In genomic region chr6:100608429-100608828, GRCm38 (mm10) we compare ENCODE assay signal across 8 mouse cellular contexts.
DNase-seq lines count a peak whose midpoint lies in the region; TF ChIP-seq lines count a peak whose summit lies in the region.
"Had no signal": no experiment of that assay in that cellular context is flagged by ENCODE, and none has a peak within 500 bp of the region (broad histone marks: within the 10 kb centered on the region; RNA-seq: fewer than 3 reads in every experiment).

No protein-coding gene starts in this region.

- H3K27ac ChIP-seq in left cerebral cortex, adult 2 months, result no peak overlapping the region
- H3K27ac ChIP-seq in ES-E14 (ENCODE audit: insufficient read depth, low read depth, low read length, poor library complexity, severe bottlenecking), result no peak overlapping the region
- H3K27ac ChIP-seq: embryonic facial prominence, embryonic 13.5 days had no signal

- no peaks in the 10 kb centered on the region for H3K9me3 ChIP-seq in ES-E14 (ENCODE audit: control insufficient read depth, insufficient read depth, low read depth, low read length)
- H3K9me3 ChIP-seq: embryonic facial prominence, embryonic 13.5 days had no signal

- no peak overlapping the region for H3K4me3 ChIP-seq in left cerebral cortex, adult 2 months
- no peak overlapping the region for H3K4me3 ChIP-seq in ES-E14 (ENCODE audit: insufficient read depth in 1 of 2, low read depth in 1 of 2, low read length in 2 of 2, poor library complexity in 1 of 2, severe bottlenecking in 1 of 2)
- H3K4me3 ChIP-seq: embryonic facial prominence, embryonic 13.5 days had no signal

- DNase-seq in left cerebral cortex, adult 2 months (ENCODE audit: extremely low spot score in 1 of 2, low spot score in 2 of 2), result no peak
- DNase-seq in left cerebral cortex, postnatal 36 days (ENCODE audit: low spot score in 2 of 2), result no peak
- DNase-seq in ES-E14 (ENCODE audit: low read depth, low spot score), result peak; percentile 55
- no peak for DNase-seq in brain, embryonic 14.5 days (ENCODE audit: low read depth)
- DNase-seq in mesoderm, embryonic 11.5 days (ENCODE audit: low read depth, low spot score), result peak; percentile 34
- DNase-seq in testis, postnatal 14 days (ENCODE audit: low spot score), result no peak
- DNase-seq in gastrocnemius, adult 8-10 months (ENCODE audit: low spot score in 2 of 2), result no peak

- in situ Hi-C loops in ES-E14 (cut with MboI; ENCODE audit: low sequenced_read_pairs in 2 of 2, unreplicated experiment in 2 of 2), result no loop called here

- no peak overlapping the region for H3K9ac ChIP-seq in ES-E14 (ENCODE audit: insufficient read depth, low read depth, low read length, poor library complexity, severe bottlenecking)
- H3K9ac ChIP-seq: embryonic facial prominence, embryonic 13.5 days had no signal

- peak; percentile 51 for TF ChIP-seq CTCF in left cerebral cortex, adult 2 months (IDR thresholded peaks at IDR 0.05)
- peak; percentile 22; the same call in 1 of the 2 replicates for TF ChIP-seq CTCF in brain, embryonic 14.5 days (IDR thresholded peaks at IDR 0.05; ENCODE audit: borderline replicate concordance, extremely low read depth, insufficient read depth, insufficient read length)

- no peak for TF ChIP-seq POLR2A in brain, embryonic 14.5 days (IDR thresholded peaks at IDR 0.05; ENCODE audit: borderline replicate concordance, extremely low read depth, insufficient read depth, insufficient read length, poor library complexity, severe bottlenecking)

- intact Hi-C loops in left cerebral cortex, adult 2 months (cut with DNase I), result no loop called here
- intact Hi-C loops in left cerebral cortex, postnatal 36 days (cut with DNase I), result no loop called here

- H3K36me3 ChIP-seq in ES-E14 (ENCODE audit: control insufficient read depth, insufficient read depth, low read length, poor library complexity, severe bottlenecking), result 0 out of 2 replicates have a peak, but pooled peaks cover 3% of the 10 kb centered on the region
- H3K36me3 ChIP-seq: embryonic facial prominence, embryonic 13.5 days had no signal

- no peaks in the 10 kb centered on the region for H3K4me1 ChIP-seq in ES-E14 (ENCODE audit: control insufficient read depth in 2 of 2, insufficient read depth in 2 of 2, low read length in 2 of 2, poor library complexity in 1 of 2)

TF ChIP-seq in ES-E14, 5 proteins besides CTCF, POLR2A, EP300 and RAD21:
- TF ChIP-seq ZC3H11A (IDR thresholded peaks at IDR 0.05; ENCODE audit: borderline replicate concordance, low read depth, low read length) (0 out of 2 replicates have a peak, but pooled peaks have one; percentile 25), MAFK (IDR thresholded peaks at IDR 0.05; ENCODE audit: insufficient read depth, low read depth, low read length) (no peak)

Comparison
In these comparisons a context has a peak if more than half of its experiments do, and no peak if none do; other contexts are left out.
1. DNase-seq: peak in ES-E14 (single experiment) and mesoderm, embryonic 11.5 days (single experiment); none in left cerebral cortex, adult 2 months (0 of 2), left cerebral cortex, postnatal 36 days (0 of 2), brain, embryonic 14.5 days (single experiment), testis, postnatal 14 days (single experiment) and gastrocnemius, adult 8-10 months (0 of 2).